Mouse (Mus musculus) Muller cell, postnatal 12 days (primary cell): ENCODE measurements at regions not wholly inside any gene's neighbourhood (a gene's known extent, or its start where the extent isn't known, plus 50 kb on each side); places are given as distances from the start of the nearest gene placed in this dataset.

Source experiments
- DNase-seq: peaks from one replicate; pipeline ENCODE4 v3.0.0-alpha.2; 2015; ENCODE audit errors: inconsistent ontology term

GRCm38 (mm10) chr17:93460409-93460808, 261.6 kb downstream of the Adcyap1 start:
- no peak for DNase-seq

GRCm38 (mm10) chr17:93463621-93464211, 264.9 kb downstream of the Adcyap1 start:
- no peak for DNase-seq

- no peak for DNase-seq
Measured at GRCm38 (mm10) chr17:93482378-93482777, 283.6 kb downstream of the Adcyap1 start.

- DNase-seq = no peak
Measured at GRCm38 (mm10) chr17:93484540-93484939, 285.7 kb downstream of the Adcyap1 start.

GRCm38 (mm10) chr17:93486442-93486841, 287.6 kb downstream of the Adcyap1 start:
- no peak for DNase-seq

- DNase-seq = peak; percentile 26
Measured at GRCm38 (mm10) chr17:93489988-93490732, 291.3 kb downstream of the Adcyap1 start.

GRCm38 (mm10) chr17:93508882-93509594, 310.2 kb downstream of the Adcyap1 start:
- DNase-seq = no peak

GRCm38 (mm10) chr17:93523406-93523805, 324.6 kb downstream of the Adcyap1 start:
- peak; percentile 64 for DNase-seq

- peak; percentile 87 for DNase-seq
Measured at GRCm38 (mm10) chr17:93525871-93526644, 327.2 kb downstream of the Adcyap1 start.

GRCm38 (mm10) chr17:93532535-93532934, 333.7 kb downstream of the Adcyap1 start:
- peak; percentile 7 for DNase-seq

- no peak for DNase-seq
Measured at GRCm38 (mm10) chr17:93534945-93535344, 336.1 kb downstream of the Adcyap1 start.

- no peak for DNase-seq
Measured at GRCm38 (mm10) chr17:93535751-93536150, 336.9 kb downstream of the Adcyap1 start.

- DNase-seq = no peak
Measured at GRCm38 (mm10) chr17:93541795-93542194, 343.0 kb downstream of the Adcyap1 start.

- no peak for DNase-seq
Measured at GRCm38 (mm10) chr17:93550339-93550738, 351.5 kb downstream of the Adcyap1 start.

GRCm38 (mm10) chr17:93555872-93556271, 357.1 kb downstream of the Adcyap1 start:
- DNase-seq = no peak

- no peak for DNase-seq
Measured at GRCm38 (mm10) chr17:93563277-93563772, 364.5 kb downstream of the Adcyap1 start.

- no peak for DNase-seq
Measured at GRCm38 (mm10) chr17:93579981-93580380, 381.2 kb downstream of the Adcyap1 start.

GRCm38 (mm10) chr17:93598181-93598685, 399.4 kb downstream of the Adcyap1 start:
- no peak for DNase-seq

GRCm38 (mm10) chr17:93600236-93600635, 401.4 kb downstream of the Adcyap1 start:
- no peak for DNase-seq

- no peak for DNase-seq
Measured at GRCm38 (mm10) chr17:93609261-93609660, 410.4 kb downstream of the Adcyap1 start.

GRCm38 (mm10) chr17:93609942-93610596, 411.3 kb downstream of the Adcyap1 start:
- DNase-seq = peak; percentile 20
